Mouse (Mus musculus): ENCODE measurements around the gene Dicer1. TPM values are rescaled to one million over a fixed set of nuclear protein-coding genes. Genes with fewer than 3 reads are reported as not detected.

Dicer1 gene
- polyA plus RNA-seq (2014; fragmentation: Illumina TruSeq; extraction: RNeasy Lipid Tissue Mini Kit (QIAGEN cat#74804); ENCODE audit: low read depth, low replicate concordance) = 47.6 TPM

DNA sequence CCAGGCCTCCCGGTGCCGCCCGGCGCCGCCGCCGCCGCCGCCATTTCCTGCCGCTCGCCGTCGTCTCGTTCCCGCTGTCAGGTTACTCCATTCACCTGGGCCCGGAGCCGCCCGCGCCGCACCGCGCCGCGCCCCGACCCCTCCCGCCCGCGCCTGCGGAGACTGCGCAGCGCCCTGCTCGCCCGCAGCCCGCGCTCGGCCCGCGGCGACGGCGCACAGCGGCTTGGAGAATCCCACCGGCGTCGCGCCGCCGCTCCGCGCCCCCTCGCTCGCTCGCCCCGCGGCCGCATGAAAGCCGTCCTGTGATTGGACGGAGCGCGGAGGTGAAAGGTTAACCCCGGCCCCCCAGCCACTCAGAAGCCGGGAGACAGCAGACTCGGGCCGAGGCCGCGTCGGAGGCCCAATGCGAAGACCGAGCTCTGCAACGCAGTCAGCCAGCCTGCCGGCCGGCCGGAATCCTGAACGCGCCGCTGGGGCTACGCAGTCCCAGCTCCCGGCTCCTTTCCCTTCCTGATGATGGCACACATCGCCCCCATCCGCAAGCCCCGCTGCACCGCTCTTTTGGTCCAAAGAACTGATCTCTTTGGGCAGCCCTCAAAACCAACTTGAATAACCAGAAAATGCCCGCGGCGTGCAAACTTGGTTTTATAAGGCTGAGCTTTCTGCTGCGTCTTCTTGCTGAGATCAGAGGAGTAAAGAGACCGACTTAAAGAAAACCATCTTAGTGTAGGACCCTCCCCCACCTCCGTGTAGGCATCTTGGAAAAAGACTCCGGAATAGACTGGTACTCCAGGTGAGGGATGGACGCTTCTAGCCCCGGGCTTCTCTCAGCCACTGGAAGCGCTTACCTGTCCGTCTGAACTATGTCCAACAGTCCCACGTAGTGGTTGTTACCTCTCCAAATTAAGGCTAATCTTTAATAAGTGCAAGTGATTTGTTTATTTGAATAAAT lies at the start of gene Dicer1:
Gene Dicer1 (minus strand): TSS at position 139 of the 952 bp plus-strand sequence.

Other genes with a start within 250 kb of the Dicer1 start
- gene Clmn, start 113.1 kb upstream of the Dicer1 start, polyA plus RNA-seq (2014; fragmentation: Illumina TruSeq; extraction: RNeasy Lipid Tissue Mini Kit (QIAGEN cat#74804); ENCODE audit: low read depth, low replicate concordance) = 2.4 TPM